Comparison of ENCODE assay signal across 8 mouse cellular contexts in the genomic region with DNA sequence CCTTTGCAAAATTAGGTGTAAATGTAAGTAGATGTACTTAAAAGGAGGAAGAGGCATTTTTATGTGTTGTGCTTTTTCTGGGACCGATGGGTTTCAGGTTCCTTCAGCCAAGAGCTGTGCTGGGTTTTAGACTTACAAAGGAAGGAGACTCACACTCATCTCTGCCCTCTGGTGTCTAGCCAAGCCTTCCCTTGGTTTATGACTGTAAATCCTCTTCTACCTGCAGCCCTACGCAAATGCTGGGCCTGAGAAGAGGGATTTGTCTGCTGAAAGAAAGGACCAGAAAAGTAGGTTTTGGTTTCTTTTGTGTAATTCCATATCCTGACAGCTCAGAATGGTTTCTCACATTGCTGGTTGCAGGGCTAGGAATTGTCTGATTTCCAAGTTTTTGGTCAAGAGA. TPM values are rescaled to one million over a fixed set of nuclear protein-coding genes. Genes with fewer than 3 reads are reported as not detected.
DNase-seq lines count a peak whose midpoint lies in the region; ATAC-seq and TF ChIP-seq lines count a peak whose summit lies in the region.

No protein-coding gene starts in this region.

- DNase-seq in CD4-positive, CD25-positive, alpha-beta regulatory T cell, adult 2 months (ENCODE audit: low read depth, low spot score) = peak; percentile 55
- peak; percentile 26 for DNase-seq in lung, postnatal 0 days (ENCODE audit: low spot score)
- DNase-seq in lung, postnatal 10 days = no peak
- DNase-seq in forebrain, embryonic 11.5 days (ENCODE audit: low spot score) = no peak
- no peak for DNase-seq in liver, embryonic 11.5 days (ENCODE audit: low spot score)
- no peak for DNase-seq in urinary bladder, adult 2 months (ENCODE audit: low spot score)
- no peak for DNase-seq in left cerebral cortex, adult 11 months (ENCODE audit: low spot score)

- peak overlapping the region; percentile 72; the same call in 1 of the 2 replicates for H3K4me3 ChIP-seq in lung, postnatal 0 days (ENCODE audit: low read depth, low read length)
- peak overlapping the region; percentile 63 for H3K4me3 ChIP-seq in forebrain, embryonic 11.5 days (ENCODE audit: low read depth, low read length)
- H3K4me3 ChIP-seq in liver, embryonic 11.5 days (ENCODE audit: low read depth, low read length) = peak overlapping the region; percentile 87

- H3K27me3 ChIP-seq in lung, postnatal 0 days (replicated peaks; ENCODE audit: insufficient read depth, low read length) = no peaks in the 10 kb centered on the region
- no peaks in the 10 kb centered on the region for H3K27me3 ChIP-seq in forebrain, embryonic 11.5 days (ENCODE audit: control insufficient read depth, insufficient read depth, low read length)
- H3K27me3 ChIP-seq in liver, embryonic 11.5 days (replicated peaks; ENCODE audit: control insufficient read depth, insufficient read depth, low read length) = no peaks in the 10 kb centered on the region

- WGBS in lung, postnatal 0 days = 17% methylated on average over 2 of the region's 2 CpGs
- WGBS in forebrain, embryonic 11.5 days = 34% methylated on average over 2 of the region's 2 CpGs
- 19% methylated on average over 2 of the region's 2 CpGs for WGBS in liver, embryonic 11.5 days

- H3K4me2 ChIP-seq in lung, postnatal 0 days (replicated peaks; ENCODE audit: low read depth, low read length) = peak overlapping the region; percentile 100
- peak overlapping the region; percentile 98 for H3K4me2 ChIP-seq in forebrain, embryonic 11.5 days (ENCODE audit: low read depth, low read length, severe bottlenecking)
- H3K4me2 ChIP-seq in liver, embryonic 11.5 days = peak overlapping the region; percentile 77

- TF ChIP-seq EP300 in lung, postnatal 0 days (IDR thresholded peaks at IDR 0.05) = no peak

- peak; percentile 42 for TF ChIP-seq CTCF in lung, postnatal 0 days (IDR thresholded peaks at IDR 0.05)

- no peak overlapping the region for H3K27ac ChIP-seq in lung, postnatal 0 days (ENCODE audit: low read length)
- H3K27ac ChIP-seq in forebrain, embryonic 11.5 days (ENCODE audit: low read depth, low read length) = no peak overlapping the region
- H3K27ac ChIP-seq in liver, embryonic 11.5 days (ENCODE audit: low read depth, low read length) = peak overlapping the region; percentile 49; the same call in 1 of the 2 replicates

- no peak overlapping the region for H3K9ac ChIP-seq in lung, postnatal 0 days (replicated peaks; ENCODE audit: low read depth)
- H3K9ac ChIP-seq in forebrain, embryonic 11.5 days (ENCODE audit: low read length) = peak overlapping the region; percentile 87
- peak overlapping the region; percentile 97 for H3K9ac ChIP-seq in liver, embryonic 11.5 days (ENCODE audit: low read depth, low read length)

- peaks cover 9% of the 10 kb centered on the region; the same call in 1 of the 2 replicates for H3K4me1 ChIP-seq in lung, postnatal 0 days (ENCODE audit: insufficient read depth, low read depth, low read length)
- H3K4me1 ChIP-seq in forebrain, embryonic 11.5 days (replicated peaks; ENCODE audit: control insufficient read depth, insufficient read depth, low read length) = peaks cover 5% of the 10 kb centered on the region; the same call in 1 of the 2 replicates
- peaks cover 56% of the 10 kb centered on the region for H3K4me1 ChIP-seq in liver, embryonic 11.5 days (replicated peaks; ENCODE audit: control insufficient read depth, insufficient read depth, low read length)

- H3K9me3 ChIP-seq in lung, postnatal 0 days (ENCODE audit: low read length) = no peaks in the 10 kb centered on the region
- no peaks in the 10 kb centered on the region for H3K9me3 ChIP-seq in forebrain, embryonic 11.5 days (ENCODE audit: control insufficient read depth, low read length)
- no peaks in the 10 kb centered on the region for H3K9me3 ChIP-seq in liver, embryonic 11.5 days (ENCODE audit: control insufficient read depth, low read length)

- ATAC-seq in CD4-positive, CD25-positive, alpha-beta regulatory T cell, adult 4 months = no peak
- no peak for ATAC-seq in lung, postnatal 0 days
- no peak for ATAC-seq in forebrain, embryonic 11.5 days (replicated peaks; ENCODE audit: low FRiP score)
- ATAC-seq in liver, embryonic 11.5 days (replicated peaks; ENCODE audit: low FRiP score) = no peak

- no peaks in the 10 kb centered on the region for H3K36me3 ChIP-seq in lung, postnatal 0 days (ENCODE audit: insufficient read depth, low read length)
- no peaks in the 10 kb centered on the region for H3K36me3 ChIP-seq in forebrain, embryonic 11.5 days (ENCODE audit: control insufficient read depth, insufficient read depth, low read length)
- H3K36me3 ChIP-seq in liver, embryonic 11.5 days (ENCODE audit: control insufficient read depth, insufficient read depth, low read length) = peaks cover 2% of the 10 kb centered on the region; the same call in 1 of the 2 replicates

RNA-seq across cellular contexts. Expression of a gene that starts 1.3 kb away (rescaled TPM):
- 1 to 10 TPM in 1 of 2 experiments, under 1 TPM in 1; 0.66 to 1.1 TPM for polyA plus RNA-seq in CD4-positive, CD25-positive, alpha-beta regulatory T cell, adult 4 months (2017; shearing (Covaris generic))
- polyA plus RNA-seq in lung, postnatal 0 days (2015; fragmentation: Nextera tagmentation; extraction: Ambion mirVana) = 38.9 and 42.4 TPM in 2 replicates
- polyA plus RNA-seq in forebrain, embryonic 11.5 days (2014; fragmentation: Nextera tagmentation; extraction: Ambion mirVana) = 40.4 and 43.3 TPM in 2 replicates
- polyA plus RNA-seq in liver, embryonic 11.5 days (2014; fragmentation: Nextera tagmentation; extraction: Ambion mirVana) = 109 and 114 TPM in 2 replicates
- polyA plus RNA-seq in urinary bladder, adult 2 months (2012; rRNA removed) = 22.3 and 25.0 TPM in 2 replicates

Comparison
In these comparisons a context has a peak if more than half of its experiments do, and no peak if none do; other contexts are left out.
1. DNase-seq: peak in CD4-positive, CD25-positive, alpha-beta regulatory T cell, adult 2 months (single experiment) and lung, postnatal 0 days (single experiment); none in lung, postnatal 10 days (single experiment), forebrain, embryonic 11.5 days (single experiment), liver, embryonic 11.5 days (single experiment), urinary bladder, adult 2 months (single experiment) and left cerebral cortex, adult 11 months (single experiment).
2. RNA of a gene that starts 1.3 kb away (polyA plus RNA-seq): 109 to 114 TPM in liver, embryonic 11.5 days, 40.4 to 43.3 TPM in forebrain, embryonic 11.5 days, 38.9 to 42.4 TPM in lung, postnatal 0 days and 22.3 to 25.0 TPM in urinary bladder, adult 2 months; 0.66 to 1.1 TPM in CD4-positive, CD25-positive, alpha-beta regulatory T cell, adult 4 months; every median in the first group is over 10 times any median in the second.
3. Peak in every context shown above with its lines, with median percentiles within 50 percentile points of each other: H3K4me2 ChIP-seq and H3K4me3 ChIP-seq.